Mouse (Mus musculus) hindbrain, postnatal 0 days (tissue): Measurements from ENCODE around the gene En1. TPM values are rescaled to one million over a fixed set of nuclear protein-coding genes. Genes with fewer than 3 reads are reported as not detected.
A peak's percentile ranks its signal among the peaks of the same experiment; 100 is the strongest.

ENCODE experiments used
- ATAC-seq: fragments of 200-750 bp; cut with Nextera tagmentation; 2 replicates; pipeline ENCODE4 v1.8.0; 2017; ENCODE audit warnings: mild to moderate bottlenecking, moderate TSS enrichment, moderate library complexity
- DNase-seq: peaks from one replicate; pipeline ENCODE4 v3.0.0-alpha.2; 2015; ENCODE audit warnings: low spot score
- H3K27ac ChIP-seq: fragments of 300-500 bp; sonication (generic); 2 replicates; pipeline ENCODE4 v1.5.1; 2014; ENCODE audit warnings: mild to moderate bottlenecking
- H3K27me3 ChIP-seq: fragments of 300-500 bp; sonication (generic); 2 replicates; pipeline ENCODE4 v1.6.1; 2014; ENCODE audit warnings: low read length, mixed read lengths; ENCODE audit not compliant: insufficient read depth
- H3K36me3 ChIP-seq: fragments of 300-500 bp; sonication (generic); 2 replicates; pipeline ENCODE4 v1.6.1; 2014; ENCODE audit warnings: low read length, mixed read lengths; ENCODE audit not compliant: insufficient read depth
- H3K4me1 ChIP-seq: fragments of 300-500 bp; sonication (generic); 2 replicates; pipeline ENCODE4 v1.6.1; 2014; ENCODE audit warnings: antibody characterized with exemption, low read length, mixed read lengths; ENCODE audit not compliant: insufficient read depth
- H3K4me2 ChIP-seq: fragments of 300-500 bp; sonication (generic); 2 replicates; pipeline ENCODE4 v1.6.1; 2014; ENCODE audit warnings: low read depth, mild to moderate bottlenecking, low read length, moderate library complexity, mixed read lengths
- H3K4me3 ChIP-seq: fragments of 300-500 bp; sonication (generic); 2 replicates; pipeline ENCODE4 v1.5.1; 2014; ENCODE audit warnings: low read length
- H3K9ac ChIP-seq: fragments of 300-500 bp; sonication (generic); replicated peaks from 2 replicates; pipeline ENCODE4 v1.6.1; 2014; ENCODE audit warnings: mild to moderate bottlenecking, low read length, moderate library complexity, mixed read lengths
- H3K9me3 ChIP-seq: fragments of 300-500 bp; sonication (generic); 2 replicates; pipeline ENCODE4 v1.6.1; 2016; ENCODE audit warnings: low read length, mixed read lengths
- CTCF ChIP-seq: IDR thresholded peaks from 2 replicates; pipeline ENCODE4 v1.5.1; 2016; ENCODE audit warnings: antibody characterized with exemption, control low read depth, low read depth
- WGBS: fragments of 180-500 bp; shearing (Covaris S2); extraction: QIAGEN DNeasy Blood & Tissue Kit; methylation state at CpG from one replicate; pipeline ENCODE4 v1.1.7; 2014; 5-methylcytosine and 5-hydroxymethylcytosine counted together
- polyA plus RNA-seq: library from polyadenylated mRNA; unstranded; fragments of >200 nt; fragmentation: Nextera tagmentation; extraction: Ambion mirVana; gene quantifications from 2 replicates; pipeline ENCODE4 v1.2.1, GENCODE M21; 2015
- total RNA-seq: library from RNA; depleted of rRNA; stranded (reverse); fragments of >200 nt; gene quantifications from 2 replicates; pipeline ENCODE4 v1.2.3, GENCODE M21; 2014

The En1 gene
- total and polyA plus RNA-seq, 2 experiments from 2014 or later, result 6.9 to 13.0 TPM

DNA sequence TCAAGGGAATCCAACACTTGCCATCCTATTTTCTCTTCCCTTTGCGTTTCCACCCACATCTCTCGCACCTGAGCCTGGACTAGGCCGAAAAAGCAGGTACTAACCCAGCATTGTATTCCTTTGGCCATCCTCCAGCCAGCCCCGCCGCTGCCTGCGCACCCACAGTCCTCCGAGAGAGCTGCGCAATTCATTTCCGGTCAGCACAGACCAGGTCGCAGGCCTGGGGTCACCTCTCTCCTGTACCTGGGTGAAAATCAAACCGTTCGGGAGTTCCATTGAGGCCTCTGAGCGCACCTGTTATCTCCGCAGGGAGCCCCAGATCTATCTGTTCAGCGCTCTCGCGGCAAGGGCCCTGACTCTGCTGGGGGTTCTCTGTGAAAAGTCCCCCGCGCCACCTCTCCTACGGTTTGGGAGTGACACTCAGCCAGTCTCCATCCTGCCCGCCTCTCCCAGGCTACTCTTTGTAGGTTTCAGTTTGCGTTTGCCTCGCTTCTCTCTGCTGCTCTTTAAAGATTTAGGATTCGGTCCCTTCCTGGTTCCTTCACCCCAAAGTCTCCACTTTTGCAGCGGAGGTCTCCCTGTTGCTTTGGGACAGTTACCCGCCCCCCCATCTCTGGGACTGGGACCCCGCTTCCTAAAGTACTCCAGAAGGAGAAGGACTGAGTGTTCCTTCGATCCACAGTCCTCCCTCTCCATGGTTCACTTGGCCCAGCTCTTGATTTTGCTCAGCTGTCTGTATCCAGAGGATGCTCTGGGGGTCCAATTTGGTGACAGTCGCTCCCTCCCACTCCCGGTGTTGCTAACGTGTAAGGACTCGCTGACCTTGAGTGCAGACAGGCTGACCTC is 11.5 kb downstream of the En1 start:
- Histone ChIP-seq H3K27ac (no peak overlapping the region), H3K27me3 (peaks cover 80% of the 10 kb centered on the region), H3K36me3 (no peaks in the 10 kb centered on the region), H3K4me2 (peak overlapping the region; percentile 21; the same call in 1 of the 2 replicates), H3K9ac (no peak overlapping the region), H3K4me1 (no peaks in the 10 kb centered on the region), H3K4me3 (peak overlapping the region; percentile 17; the same call in 1 of the 2 replicates), H3K9me3 (no peaks in the 10 kb centered on the region)
- ATAC-seq (no peak), DNase-seq (no peak)
- no peak for TF ChIP-seq CTCF
- 5% methylated on average over 32 of the region's 32 CpGs for WGBS

DNA sequence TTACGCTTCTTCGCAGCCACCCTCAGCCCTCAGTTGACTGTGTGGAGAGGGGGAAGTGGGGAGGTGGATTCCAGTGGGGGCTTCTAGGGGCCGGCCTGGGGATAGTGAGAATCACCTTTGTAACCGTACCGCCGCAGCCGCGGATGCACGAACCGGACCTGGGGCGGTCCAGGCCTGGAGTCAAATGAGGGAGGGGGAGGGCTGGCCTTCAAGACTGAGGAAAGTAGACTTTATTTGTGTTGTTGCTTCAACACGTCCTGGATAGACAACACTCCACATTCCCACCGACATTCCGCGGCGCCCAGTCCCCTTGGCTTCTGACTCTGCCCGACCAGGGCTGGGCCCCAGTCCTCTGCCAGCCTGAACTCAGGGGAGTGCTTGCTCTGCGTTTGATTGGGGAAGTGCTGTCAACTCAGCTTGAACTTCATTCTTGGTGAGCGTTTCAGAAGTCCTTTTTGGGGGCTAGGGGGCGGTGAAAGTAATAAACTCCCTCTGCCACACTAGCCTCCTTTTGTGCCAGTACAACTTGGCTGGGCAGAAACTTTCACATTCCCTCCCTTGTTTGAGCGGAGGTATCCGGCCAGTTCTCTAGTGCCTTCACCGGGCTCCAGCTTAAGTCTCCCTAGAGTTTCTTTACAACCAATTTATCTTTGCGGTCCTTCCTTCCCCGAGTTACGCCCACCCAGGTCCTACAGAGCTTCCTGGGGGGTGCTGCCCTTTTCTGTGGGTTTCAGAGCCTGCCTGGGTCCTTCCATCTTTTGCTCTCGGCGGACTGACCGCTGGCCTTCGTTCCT is 12.3 kb downstream of the En1 start:
- H3K4me2 ChIP-seq, result peak overlapping the region; percentile 21; the same call in 1 of the 2 replicates

DNA sequence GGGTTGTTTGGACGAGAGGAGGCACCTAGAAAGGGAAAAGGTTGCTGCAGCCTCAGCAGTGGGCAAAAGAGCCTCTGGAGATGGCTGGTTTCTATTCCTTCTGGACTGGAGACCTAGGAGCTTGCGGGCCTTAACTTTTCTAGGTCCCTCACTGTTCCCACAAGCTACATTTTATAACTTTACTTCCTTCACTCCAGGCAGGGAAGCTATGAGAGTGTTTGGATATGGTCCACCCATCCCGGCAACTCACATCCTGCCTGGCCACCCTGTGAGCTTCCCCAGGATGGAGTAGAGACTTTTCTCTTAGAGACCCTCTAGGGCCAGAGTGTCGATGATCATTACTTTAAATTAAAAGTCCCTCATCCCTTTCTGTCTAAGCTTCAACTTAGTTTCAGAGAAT is 13.3 kb downstream of the En1 start:
- Histone ChIP-seq H3K4me3 (no peak overlapping the region), H3K4me1 (no peaks in the 10 kb centered on the region), H3K4me2 (no peak overlapping the region), H3K9ac (no peak overlapping the region), H3K27ac (no peak overlapping the region), H3K9me3 (no peaks in the 10 kb centered on the region), H3K36me3 (no peaks in the 10 kb centered on the region), H3K27me3 (peaks cover 70% of the 10 kb centered on the region)
- no peak for TF ChIP-seq CTCF
- ATAC-seq, result no peak
- WGBS, result 8% methylated on average over 4 of the region's 4 CpGs
- DNase-seq, result no peak

More for the DNA sequence above, 12.3 kb downstream of the En1 start:
- Histone ChIP-seq H3K9me3 (no peaks in the 10 kb centered on the region), H3K4me1 (no peaks in the 10 kb centered on the region), H3K27me3 (peaks cover 77% of the 10 kb centered on the region), H3K4me3 (0 out of 2 replicates have a peak overlapping the region, but pooled peaks have one; percentile 7), H3K36me3 (no peaks in the 10 kb centered on the region), H3K9ac (no peak overlapping the region), H3K27ac (no peak overlapping the region)
- ATAC-seq (peak; percentile 44; the same call in 1 of the 2 replicates), DNase-seq (no peak)
- 7% methylated on average over 30 of the region's 30 CpGs for WGBS
- no peak for TF ChIP-seq CTCF

DNA sequence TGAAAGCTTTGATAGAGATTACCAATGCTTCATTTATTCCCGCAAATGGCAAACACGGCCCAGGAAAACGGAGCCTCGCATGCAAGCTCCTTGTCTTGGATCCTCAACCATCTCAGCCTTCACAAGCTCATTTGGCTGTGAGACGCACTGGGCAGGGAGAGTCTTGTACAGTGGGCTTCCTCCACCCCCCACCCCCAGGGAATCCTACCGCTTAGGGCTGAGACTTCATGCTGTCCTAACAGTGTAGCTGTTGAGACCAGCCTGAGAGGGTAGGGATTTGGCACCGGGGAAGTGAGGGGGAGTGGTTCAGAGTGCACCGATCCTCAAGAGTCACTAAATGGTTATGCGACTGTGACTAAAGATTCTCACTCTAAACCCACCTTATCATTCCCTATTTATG is 13.7 kb downstream of the En1 start:
- H3K9me3 ChIP-seq, result no peaks in the 10 kb centered on the region
- DNase-seq, result peak; percentile 4
- ATAC-seq, result no peak
- H3K4me1 ChIP-seq, result no peaks in the 10 kb centered on the region
- H3K27ac ChIP-seq, result no peak overlapping the region
- no peak for TF ChIP-seq CTCF
- H3K27me3 ChIP-seq, result peaks cover 66% of the 10 kb centered on the region
- no peak overlapping the region for H3K4me3 ChIP-seq
- no peaks in the 10 kb centered on the region for H3K36me3 ChIP-seq
- H3K9ac ChIP-seq, result no peak overlapping the region
- WGBS, result 5% methylated on average over 9 of the region's 9 CpGs
- H3K4me2 ChIP-seq, result no peak overlapping the region

DNA sequence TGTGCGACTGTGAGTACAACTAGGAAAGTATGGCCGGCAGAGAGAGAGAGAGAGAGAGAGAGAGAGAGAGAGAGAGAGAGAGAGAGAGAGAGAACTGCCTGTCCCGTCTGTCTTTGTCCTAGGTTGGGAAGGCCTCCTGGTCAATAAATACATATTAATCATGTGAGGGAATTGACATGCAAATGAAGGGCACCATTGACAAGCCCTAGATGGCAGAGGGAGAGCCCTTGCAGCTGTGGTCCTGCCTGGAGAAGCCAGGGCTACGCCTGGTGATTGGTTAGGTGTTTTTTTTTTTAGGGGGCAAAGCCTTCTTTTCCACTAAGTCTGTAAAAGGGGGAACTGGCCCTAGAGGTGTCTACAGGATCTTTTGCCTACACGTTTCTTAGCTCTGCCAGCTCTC is 19.2 kb downstream of the En1 start:
- DNase-seq (no peak), ATAC-seq (no peak)
- no peak for TF ChIP-seq CTCF
- H3K9me3 ChIP-seq, result no peaks in the 10 kb centered on the region
- peaks cover 24% of the 10 kb centered on the region for H3K27me3 ChIP-seq
- no peak overlapping the region for H3K9ac ChIP-seq
- no peak overlapping the region for H3K4me3 ChIP-seq
- H3K4me1 ChIP-seq, result no peaks in the 10 kb centered on the region
- H3K36me3 ChIP-seq, result no peaks in the 10 kb centered on the region
- no peak overlapping the region for H3K4me2 ChIP-seq
- H3K27ac ChIP-seq, result no peak overlapping the region
- WGBS, result 25% methylated on average over 5 of the region's 5 CpGs

DNA sequence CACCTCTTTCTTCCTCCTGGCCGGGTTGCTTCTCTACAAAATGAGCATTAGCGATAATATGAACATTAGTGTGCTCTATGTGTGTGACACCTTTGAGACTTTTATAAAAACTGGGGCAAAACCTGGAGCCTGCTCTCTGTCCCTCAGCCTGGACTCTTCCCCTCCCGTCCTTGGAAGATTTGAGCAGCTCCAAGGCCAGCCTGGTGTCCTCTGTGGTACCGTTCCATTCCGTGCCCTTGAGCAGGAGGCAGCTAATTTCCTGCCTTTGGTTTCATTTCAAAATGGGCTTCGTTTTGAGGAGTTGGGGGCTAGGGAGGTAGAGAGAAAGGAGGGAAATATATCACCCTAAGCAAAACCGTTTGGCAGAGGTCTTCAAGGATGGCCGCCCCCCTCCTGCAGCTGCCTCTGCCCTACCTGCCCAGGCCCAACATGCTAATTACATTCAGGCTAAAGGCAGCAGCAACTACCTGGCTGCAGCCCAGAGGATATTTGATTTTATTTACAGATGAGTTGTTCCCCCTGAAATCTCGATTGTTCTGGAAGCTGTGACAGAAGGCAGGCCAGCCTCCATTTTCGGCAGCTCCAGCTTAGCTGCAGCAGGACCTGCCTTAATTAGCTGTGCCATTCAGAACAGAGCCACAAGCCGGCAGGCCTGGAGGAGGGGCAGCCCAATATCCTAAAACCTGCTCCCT is 24.9 kb downstream of the En1 start:
- Histone ChIP-seq H3K27ac (no peak overlapping the region), H3K4me2 (no peak overlapping the region), H3K27me3 (no peaks in the 10 kb centered on the region; the same call in 1 of the 2 replicates), H3K9me3 (no peaks in the 10 kb centered on the region), H3K9ac (no peak overlapping the region), H3K4me3 (no peak overlapping the region), H3K36me3 (no peaks in the 10 kb centered on the region), H3K4me1 (no peaks in the 10 kb centered on the region)
- WGBS, result 46% methylated on average over 11 of the region's 11 CpGs
- ATAC-seq, result peak; percentile 70
- no peak for TF ChIP-seq CTCF
- peak; percentile 46 for DNase-seq
